Mouse (Mus musculus) hindbrain, embryonic 14.5 days (tissue): ENCODE results near the gene Mrps2. TPM values are rescaled to one million over a fixed set of nuclear protein-coding genes. Genes with fewer than 3 reads are reported as not detected.

Experiments used
- polyA plus RNA-seq: library from polyadenylated mRNA; unstranded; fragments of >200 nt; fragmentation: Nextera tagmentation; extraction: Ambion mirVana; gene quantifications from 2 replicates; pipeline ENCODE4 v1.2.1, GENCODE M21; 2014

The Mrps2 gene
- polyA plus RNA-seq, 1 experiment from 2014 or later = 49.3 TPM

Other genes starting within 250 kb of the Mrps2 start
- 15.5 and 15.9 TPM in 2 replicates for gene Ppp1r26, start 21.3 kb upstream of the Mrps2 start, polyA plus RNA-seq
- 4.0 and 6.2 TPM in 2 replicates for gene 1700007K13Rik, start 1.7 kb upstream of the Mrps2 start, polyA plus RNA-seq
- gene Gbgt1, start 28.8 kb downstream of the Mrps2 start, polyA plus RNA-seq = 1.3 and 1.7 TPM in 2 replicates
- 0.90 and 2.9 TPM in 2 replicates for gene Gm10134, start 38.0 kb downstream of the Mrps2 start, polyA plus RNA-seq
- gene Ralgds, start 45.1 kb downstream of the Mrps2 start, polyA plus RNA-seq = 92.9 and 95.5 TPM in 2 replicates
- gene Cel, start 95.3 kb downstream of the Mrps2 start, polyA plus RNA-seq = not detected in 2 replicates
- gene Gtf3c5, start 115.7 kb downstream of the Mrps2 start, polyA plus RNA-seq = 28.6 and 29.3 TPM in 2 replicates
- not detected in 2 replicates for gene Gfi1b, start 153.9 kb downstream of the Mrps2 start, polyA plus RNA-seq
- 29.2 and 29.4 TPM in 2 replicates for gene Tsc1, start 173.2 kb downstream of the Mrps2 start, polyA plus RNA-seq
- 4.1 and 6.2 TPM in 2 replicates for gene Spaca9, start 231.7 kb downstream of the Mrps2 start, polyA plus RNA-seq
- 2.2 and 2.7 TPM in 2 replicates for gene Ak8, start 232.1 kb downstream of the Mrps2 start, polyA plus RNA-seq